Mouse (Mus musculus) heart, postnatal 0 days (tissue): ENCODE data around the gene Cmip. TPM values are rescaled to one million over a fixed set of nuclear protein-coding genes. Genes with fewer than 3 reads are reported as not detected.

Experiments used
- ATAC-seq: fragments of 200-750 bp; cut with Nextera tagmentation; 2 replicates; pipeline ENCODE4 v1.8.0; 2017; ENCODE audit warnings: low read depth, moderate number of reproducible peaks, moderate library complexity; ENCODE audit not compliant: insufficient read depth
- DNase-seq: peaks from one replicate; pipeline ENCODE4 v3.0.0-alpha.2; 2016; ENCODE audit warnings: low spot score
- H3K27ac ChIP-seq: fragments of 300-500 bp; sonication (generic); 2 replicates; pipeline ENCODE4 v1.5.1; 2014; ENCODE audit warnings: low read depth, mild to moderate bottlenecking
- H3K27me3 ChIP-seq: fragments of 300-500 bp; sonication (generic); 2 replicates; pipeline ENCODE4 v1.6.1; 2014; ENCODE audit warnings: low read length, mixed read lengths; ENCODE audit not compliant: control insufficient read depth, insufficient read depth
- H3K36me3 ChIP-seq: fragments of 300-500 bp; sonication (generic); replicated peaks from 2 replicates; pipeline ENCODE4 v1.6.1; 2014; ENCODE audit warnings: low read length, mixed read lengths; ENCODE audit not compliant: control insufficient read depth, insufficient read depth
- H3K4me1 ChIP-seq: fragments of 300-500 bp; sonication (generic); 2 replicates; pipeline ENCODE4 v1.6.1; 2014; ENCODE audit warnings: antibody characterized with exemption; ENCODE audit not compliant: control insufficient read depth, insufficient read depth
- H3K4me2 ChIP-seq: fragments of 300-500 bp; sonication (generic); 2 replicates; pipeline ENCODE4 v1.6.1; 2014; ENCODE audit warnings: low read depth, mild to moderate bottlenecking, low read length, moderate library complexity
- H3K4me3 ChIP-seq: fragments of 300-500 bp; sonication (generic); 2 replicates; pipeline ENCODE4 v1.5.1; 2014; ENCODE audit warnings: low read depth, low read length
- H3K9ac ChIP-seq: fragments of 300-500 bp; sonication (generic); replicated peaks from 2 replicates; pipeline ENCODE4 v1.6.1; 2014; ENCODE audit warnings: low read depth, low read length, mixed read lengths
- H3K9me3 ChIP-seq: fragments of 300-500 bp; sonication (generic); replicated peaks from 2 replicates; pipeline ENCODE4 v1.6.1; 2016; ENCODE audit warnings: low read length; ENCODE audit not compliant: control insufficient read depth
- CTCF ChIP-seq: IDR thresholded peaks from 2 replicates; pipeline ENCODE4 v1.5.1; 2016; ENCODE audit warnings: antibody characterized with exemption, control low read depth, low read depth
- EP300 ChIP-seq: IDR thresholded peaks from 2 replicates; pipeline ENCODE4 v1.6.1; 2016; ENCODE audit warnings: antibody characterized with exemption, low read depth
- WGBS: fragments of 180-500 bp; shearing (Covaris S2); extraction: QIAGEN DNeasy Blood & Tissue Kit; methylation state at CpG from one replicate; pipeline ENCODE4 v1.1.7; 2014; 5-methylcytosine and 5-hydroxymethylcytosine counted together
- polyA plus RNA-seq: library from polyadenylated mRNA; unstranded; fragments of >200 nt; fragmentation: Nextera tagmentation; extraction: Ambion mirVana; gene quantifications from 2 replicates; pipeline ENCODE4 v1.2.1, GENCODE M21; 2015
- total RNA-seq: library from RNA; depleted of rRNA; stranded (reverse); fragments of >200 nt; gene quantifications from 2 replicates; pipeline ENCODE4 v1.2.3, GENCODE M21; 2014; ENCODE audit warnings: low replicate concordance

Cmip gene
- total and polyA plus RNA-seq, 2 experiments from 2014 or later, result 5.7 to 11.1 TPM

DNA sequence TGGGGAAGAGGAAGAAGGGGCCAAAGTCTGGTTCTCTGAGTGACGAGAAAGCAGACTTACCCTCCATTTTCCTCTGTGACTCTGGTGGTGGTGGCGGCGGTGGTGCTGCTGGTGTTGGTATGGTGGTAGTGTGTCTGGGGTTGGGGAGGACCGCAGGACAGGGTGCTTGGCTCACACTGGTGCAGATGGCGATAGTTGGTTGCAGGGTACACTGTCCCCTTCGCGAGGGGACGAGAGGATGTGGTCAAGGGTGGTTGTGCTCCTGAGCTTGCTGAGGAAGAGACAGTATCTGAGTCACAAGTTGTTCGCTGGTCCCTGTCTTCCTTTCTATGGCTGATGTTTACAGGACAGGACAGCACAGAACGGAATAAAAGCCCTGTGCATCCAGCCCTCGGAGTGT, 88.5 kb downstream of the Cmip start:
- DNase-seq, result no peak
- Histone ChIP-seq H3K36me3 (no peaks in the 10 kb centered on the region), H3K4me1 (peaks cover 10% of the 10 kb centered on the region), H3K4me3 (no peak overlapping the region), H3K9ac (no peak overlapping the region), H3K9me3 (no peaks in the 10 kb centered on the region), H3K27me3 (no peaks in the 10 kb centered on the region), H3K27ac (no peak overlapping the region), H3K4me2 (no peak overlapping the region)
- TF ChIP-seq EP300 (no peak), CTCF (no peak)
- 91% methylated on average over 11 of the region's 11 CpGs for WGBS
- no peak for ATAC-seq

DNA sequence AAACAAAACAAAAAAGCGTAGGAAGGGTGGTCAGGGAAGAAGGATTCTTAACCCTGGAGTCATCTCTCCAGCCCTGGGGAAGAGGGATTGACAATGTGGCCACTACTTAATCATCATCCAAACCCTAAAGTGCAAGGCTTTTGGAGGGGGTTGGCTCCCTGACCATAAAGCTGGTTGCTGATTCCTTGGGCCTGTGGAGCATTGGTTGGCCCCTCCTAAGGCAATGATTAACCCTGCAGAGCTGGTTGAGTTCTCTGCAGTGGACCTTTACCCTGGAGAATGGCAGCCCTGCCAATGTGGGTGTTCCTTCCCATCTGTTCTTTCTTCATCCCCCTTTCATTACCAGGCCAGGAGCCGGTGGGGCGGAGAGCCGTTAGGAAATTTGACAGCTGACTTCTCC, 90.7 kb downstream of the Cmip start:
- Histone ChIP-seq H3K36me3 (no peaks in the 10 kb centered on the region), H3K4me2 (no peak overlapping the region), H3K4me1 (peaks cover 10% of the 10 kb centered on the region), H3K27me3 (no peaks in the 10 kb centered on the region), H3K9me3 (no peaks in the 10 kb centered on the region), H3K4me3 (no peak overlapping the region), H3K27ac (no peak overlapping the region), H3K9ac (no peak overlapping the region)
- DNase-seq, result no peak
- no peak for ATAC-seq
- no peak for TF ChIP-seq EP300
- no peak for TF ChIP-seq CTCF
- 85% methylated on average over 4 of the region's 4 CpGs for WGBS

DNA sequence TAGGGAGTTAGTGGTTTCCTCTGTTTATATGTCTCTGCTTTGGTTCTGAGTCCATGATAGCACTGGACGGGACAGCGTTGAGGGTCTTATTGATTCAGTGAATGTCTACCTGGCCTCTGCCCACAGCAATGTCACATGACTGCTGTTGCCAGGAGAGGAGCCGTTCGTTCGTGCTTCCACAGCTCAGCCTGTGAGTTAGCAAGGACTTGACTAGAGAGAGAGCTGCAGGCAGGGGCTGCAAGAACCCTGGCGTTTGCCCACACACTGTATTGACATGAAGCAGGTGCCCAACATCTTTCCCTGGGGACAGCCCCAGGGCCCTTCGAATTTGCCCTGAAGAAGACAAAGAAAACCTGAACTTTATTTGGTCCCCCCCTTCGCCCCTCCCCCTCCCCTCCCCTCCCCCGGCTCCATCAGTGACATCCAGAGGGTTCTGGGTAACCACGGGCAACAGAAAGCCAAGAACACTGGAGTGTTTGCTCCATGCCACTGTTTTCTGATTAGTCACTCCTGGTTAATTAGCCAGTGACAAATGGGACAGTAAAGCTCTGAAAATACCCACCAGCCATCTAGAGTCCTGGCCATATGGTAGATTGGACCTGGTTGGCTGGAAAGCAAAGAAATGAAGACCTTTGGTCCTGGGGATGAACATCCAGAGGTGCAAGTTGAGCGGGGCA, 92.0 kb downstream of the Cmip start:
- ATAC-seq, result no peak
- no peak overlapping the region for H3K4me2 ChIP-seq
- peaks cover 10% of the 10 kb centered on the region for H3K4me1 ChIP-seq
- 69% methylated on average over 11 of the region's 11 CpGs for WGBS
- H3K27me3 ChIP-seq, result no peaks in the 10 kb centered on the region
- H3K27ac ChIP-seq, result no peak overlapping the region
- H3K9me3 ChIP-seq, result no peaks in the 10 kb centered on the region
- no peak overlapping the region for H3K9ac ChIP-seq
- no peaks in the 10 kb centered on the region for H3K36me3 ChIP-seq
- H3K4me3 ChIP-seq, result no peak overlapping the region
- no peak for DNase-seq
- TF ChIP-seq EP300 (no peak), CTCF (no peak)

DNA sequence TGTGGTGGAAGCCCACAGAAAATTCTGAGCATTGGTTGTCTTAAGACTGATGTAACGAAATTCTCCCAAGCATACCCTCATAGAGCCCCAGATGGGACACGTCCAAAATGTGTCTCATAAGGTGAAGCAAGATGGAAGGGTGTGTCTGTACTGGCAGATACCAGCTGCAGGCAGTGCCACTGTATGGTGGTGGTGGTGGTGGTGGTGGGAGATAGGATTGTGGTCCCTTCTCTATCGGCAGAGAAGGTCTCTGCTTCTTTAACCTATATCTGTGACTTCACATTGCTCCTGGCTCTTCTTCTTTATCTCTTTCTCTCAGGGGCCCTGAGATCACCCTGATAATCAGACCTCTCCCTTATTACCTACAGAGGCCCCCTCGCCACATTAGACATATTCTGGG, 92.7 kb downstream of the Cmip start:
- Histone ChIP-seq H3K4me3 (no peak overlapping the region), H3K36me3 (no peaks in the 10 kb centered on the region), H3K4me1 (peaks cover 4% of the 10 kb centered on the region), H3K9me3 (no peaks in the 10 kb centered on the region), H3K27me3 (no peaks in the 10 kb centered on the region), H3K27ac (no peak overlapping the region), H3K4me2 (no peak overlapping the region), H3K9ac (no peak overlapping the region)
- 85% methylated on average over 4 of the region's 4 CpGs for WGBS
- ATAC-seq, result no peak
- TF ChIP-seq EP300, result no peak
- TF ChIP-seq CTCF, result no peak
- no peak for DNase-seq

DNA sequence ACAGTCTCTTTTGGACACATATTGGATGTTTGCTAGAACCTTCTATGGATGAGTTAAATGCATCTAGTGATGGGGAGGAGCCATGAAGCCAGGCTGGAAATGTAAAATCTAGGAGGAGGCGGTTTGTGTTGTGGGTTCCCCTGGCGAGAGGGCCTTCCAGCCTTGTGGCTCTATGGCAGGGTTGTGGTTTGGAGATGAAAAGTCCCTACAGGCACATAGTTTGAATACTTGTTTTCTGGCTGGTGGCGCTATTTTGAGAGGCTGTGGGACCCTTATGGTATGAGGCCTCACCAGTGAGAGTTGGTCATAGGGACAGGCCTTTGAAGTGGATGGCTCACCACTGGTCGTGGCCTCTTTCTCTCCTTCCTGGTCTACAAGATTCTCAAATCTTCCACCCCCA, 95.2 kb downstream of the Cmip start:
- Histone ChIP-seq H3K36me3 (no peaks in the 10 kb centered on the region), H3K27ac (no peak overlapping the region), H3K4me1 (no peaks in the 10 kb centered on the region), H3K4me2 (no peak overlapping the region), H3K4me3 (no peak overlapping the region), H3K9me3 (no peaks in the 10 kb centered on the region), H3K9ac (no peak overlapping the region), H3K27me3 (no peaks in the 10 kb centered on the region)
- DNase-seq, result no peak
- 75% methylated on average over 4 of the region's 4 CpGs for WGBS
- no peak for ATAC-seq
- TF ChIP-seq EP300, result no peak
- no peak for TF ChIP-seq CTCF

DNA sequence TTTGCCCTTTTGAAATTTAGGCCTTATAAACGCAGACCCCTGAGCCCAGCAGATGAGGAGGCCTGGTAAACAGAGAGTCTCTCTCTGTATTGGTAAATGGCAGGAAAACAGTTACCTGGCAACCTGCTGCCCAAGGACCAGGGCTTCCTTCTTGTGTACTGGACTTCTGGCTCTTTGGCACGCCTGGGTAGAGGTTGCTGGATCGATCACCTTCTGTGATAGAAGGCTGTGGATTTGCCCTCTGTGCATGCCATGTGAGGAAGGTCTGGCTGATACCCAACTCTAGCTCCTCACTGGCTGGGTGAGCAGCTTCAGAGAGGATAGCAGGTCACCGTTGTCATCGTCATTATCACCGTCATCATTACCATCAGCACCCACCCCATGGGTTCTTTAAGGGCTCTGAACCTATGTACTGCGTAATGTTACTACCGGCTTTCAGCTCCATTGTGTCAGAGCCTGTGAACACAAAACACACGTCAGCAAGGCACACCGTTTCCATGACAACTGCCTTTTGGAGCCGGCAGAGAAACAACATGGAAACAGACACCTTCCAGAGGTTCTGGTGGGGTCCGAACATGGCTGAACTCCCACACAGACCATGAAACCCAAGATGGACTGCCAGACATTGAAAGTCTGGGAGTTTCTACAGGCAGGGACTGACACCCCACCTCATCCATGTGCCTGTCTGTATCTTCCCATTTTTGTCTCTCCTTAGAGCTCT, 98.4 kb downstream of the Cmip start:
- no peaks in the 10 kb centered on the region for H3K9me3 ChIP-seq
- 0 out of 2 replicates have a peak, but pooled peaks cover 3% of the 10 kb centered on the region for H3K4me1 ChIP-seq
- TF ChIP-seq EP300, result no peak
- TF ChIP-seq CTCF, result no peak
- 73% methylated on average over 12 of the region's 12 CpGs for WGBS
- no peak overlapping the region for H3K9ac ChIP-seq
- H3K4me2 ChIP-seq, result no peak overlapping the region
- no peaks in the 10 kb centered on the region for H3K36me3 ChIP-seq
- H3K27ac ChIP-seq, result no peak overlapping the region
- no peaks in the 10 kb centered on the region for H3K27me3 ChIP-seq
- DNase-seq (no peak), ATAC-seq (no peak)
- no peak overlapping the region for H3K4me3 ChIP-seq
